Mouse (Mus musculus) activated CD4-positive, CD25-positive, alpha-beta regulatory T cell (primary cell): ENCODE results near the gene Cst10. TPM values are rescaled to one million over a fixed set of nuclear protein-coding genes. Genes with fewer than 3 reads are reported as not detected.

ENCODE experiments used
- polyA plus RNA-seq, 2 experiments: library from polyadenylated mRNA; unstranded; fragments of 100-300 nt; shearing (Covaris generic); gene quantifications; one replicate each; pipeline ENCODE4 v1.2.1; 2017

The Cst10 gene
- under 1 TPM in 1 of 2 experiments, not detected in 1; 0.29 TPM for polyA plus RNA-seq

GRCm38 (mm10) chr2:149404757-149405156 is at the start of gene Cst10:
Cst10 (plus strand) TSS chr2:149405057.

